Mouse (Mus musculus) liver, embryonic 12.5 days (tissue): ENCODE data around the gene Ric8b. TPM values are rescaled to one million over a fixed set of nuclear protein-coding genes. Genes with fewer than 3 reads are reported as not detected.

ENCODE experiments used
- ATAC-seq: fragments of 200-750 bp; cut with Nextera tagmentation; 2 replicates; pipeline ENCODE4 v1.8.0; 2017; ENCODE audit warnings: moderate number of reproducible peaks, mild to moderate bottlenecking, moderate library complexity
- H3K27ac ChIP-seq: fragments of 300-500 bp; sonication (generic); 2 replicates; pipeline ENCODE4 v1.5.1; 2016; ENCODE audit warnings: mild to moderate bottlenecking
- H3K27me3 ChIP-seq: fragments of 300-500 bp; sonication (generic); replicated peaks from 2 replicates; pipeline ENCODE4 v1.6.1; 2016; ENCODE audit warnings: mild to moderate bottlenecking, moderate library complexity
- H3K36me3 ChIP-seq: fragments of 300-500 bp; sonication (generic); 2 replicates; pipeline ENCODE4 v1.6.1; 2016; ENCODE audit warnings: mild to moderate bottlenecking, moderate library complexity
- H3K4me1 ChIP-seq: fragments of 300-500 bp; sonication (generic); 2 replicates; pipeline ENCODE4 v1.6.1; 2016
- H3K4me2 ChIP-seq: fragments of 300-500 bp; sonication (generic); 2 replicates; pipeline ENCODE4 v1.6.1; 2016; ENCODE audit warnings: mild to moderate bottlenecking, moderate library complexity
- H3K4me3 ChIP-seq: fragments of 300-500 bp; sonication (generic); 2 replicates; pipeline ENCODE4 v1.5.1; 2016; ENCODE audit warnings: mild to moderate bottlenecking, moderate library complexity
- H3K9ac ChIP-seq: fragments of 300-500 bp; sonication (generic); 2 replicates; pipeline ENCODE4 v1.6.1; 2016; ENCODE audit warnings: mild to moderate bottlenecking, moderate library complexity
- H3K9me3 ChIP-seq: fragments of 300-500 bp; sonication (generic); replicated peaks from 2 replicates; pipeline ENCODE4 v1.6.1; 2016; ENCODE audit warnings: mild to moderate bottlenecking, moderate library complexity
- WGBS: fragments of 180-500 bp; shearing (Covaris S2); methylation state at CpG from one replicate; pipeline ENCODE4 v1.1.7; 2016; ENCODE audit not compliant: insufficient replicate concordance; 5-methylcytosine and 5-hydroxymethylcytosine counted together
- polyA plus RNA-seq: library from polyadenylated mRNA; unstranded; fragments of >200 nt; fragmentation: Nextera tagmentation; extraction: Ambion mirVana; gene quantifications from 2 replicates; pipeline ENCODE4 v1.2.1, GENCODE M21; 2016

Gene Ric8b
- polyA plus RNA-seq, 1 experiment from 2014 or later, result 6.6 TPM

DNA sequence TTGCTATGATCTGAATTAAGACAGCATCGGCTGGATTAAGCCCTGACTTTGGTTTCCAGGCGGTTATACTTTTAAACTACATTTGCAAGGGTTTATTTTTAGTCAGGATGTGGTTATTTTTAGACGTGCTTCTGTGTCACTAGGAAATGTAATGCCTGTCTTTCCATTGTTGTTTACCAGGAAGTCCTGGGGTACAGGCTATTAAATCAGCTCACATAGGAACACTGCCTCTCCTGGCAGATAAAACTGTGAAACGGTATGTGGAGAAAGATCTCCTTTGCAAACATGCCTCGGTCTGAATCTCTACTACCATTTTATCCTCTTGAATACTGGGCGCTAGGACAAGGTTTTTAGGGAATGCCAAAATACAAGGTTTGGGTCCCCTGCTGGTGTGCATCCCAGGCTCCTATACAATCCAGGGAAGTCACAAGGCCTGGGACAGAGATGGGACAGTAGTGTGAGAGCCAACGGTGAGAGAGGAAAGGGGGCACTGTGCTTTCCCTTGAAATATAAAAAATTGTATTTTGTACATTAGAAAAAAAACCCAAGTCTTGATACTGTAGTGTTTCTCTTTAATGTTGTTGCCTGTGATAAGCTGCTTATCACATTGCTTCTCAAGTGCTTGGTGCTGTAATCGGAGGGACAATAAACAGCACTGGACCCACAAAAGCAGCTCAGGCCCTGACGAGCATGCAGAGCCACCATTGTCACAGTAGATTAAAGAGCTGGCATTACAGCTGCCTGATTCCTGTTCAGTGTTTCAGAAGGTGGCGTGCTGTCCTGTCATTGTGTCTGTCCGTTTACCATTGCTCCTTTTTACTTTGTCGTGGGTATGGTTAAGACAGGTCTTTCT is 51.7 kb downstream of the Ric8b start:
- Histone ChIP-seq H3K9me3 (no peaks in the 10 kb centered on the region), H3K27me3 (no peaks in the 10 kb centered on the region), H3K4me3 (no peak overlapping the region), H3K9ac (no peak overlapping the region), H3K4me2 (peak overlapping the region; percentile 19), H3K4me1 (peaks cover 26% of the 10 kb centered on the region), H3K27ac (no peak overlapping the region), H3K36me3 (peaks cover 44% of the 10 kb centered on the region)
- 42% methylated on average over 12 of the region's 12 CpGs for WGBS
- peak; percentile 75 for ATAC-seq

DNA sequence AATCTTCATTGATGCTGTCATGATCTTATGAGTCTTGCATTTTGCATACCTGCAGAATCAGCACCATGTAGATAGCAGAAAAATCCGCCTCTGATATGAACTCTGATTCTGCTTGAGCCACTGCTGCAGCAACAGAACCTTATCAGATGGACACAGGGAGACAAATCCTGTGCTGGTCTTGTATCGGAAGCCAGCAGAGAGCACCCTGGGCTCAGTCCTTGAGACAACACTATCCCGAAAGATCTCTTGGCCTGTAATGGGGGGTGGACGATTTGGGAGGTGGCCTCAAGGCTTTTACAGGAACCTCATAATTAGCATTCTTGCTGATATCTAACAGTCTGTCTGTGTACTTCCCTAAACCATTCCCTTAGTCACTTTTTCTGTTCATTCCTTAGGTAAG is 57.8 kb downstream of the Ric8b start:
- no peaks in the 10 kb centered on the region for H3K9me3 ChIP-seq
- H3K36me3 ChIP-seq, result peaks cover 46% of the 10 kb centered on the region
- no peaks in the 10 kb centered on the region for H3K27me3 ChIP-seq
- H3K27ac ChIP-seq, result no peak overlapping the region
- WGBS, result 50% methylated on average over 4 of the region's 4 CpGs
- H3K9ac ChIP-seq, result no peak overlapping the region
- no peak overlapping the region for H3K4me2 ChIP-seq
- ATAC-seq, result no peak
- peaks cover 9% of the 10 kb centered on the region; the same call in 1 of the 2 replicates for H3K4me1 ChIP-seq
- H3K4me3 ChIP-seq, result no peak overlapping the region

DNA sequence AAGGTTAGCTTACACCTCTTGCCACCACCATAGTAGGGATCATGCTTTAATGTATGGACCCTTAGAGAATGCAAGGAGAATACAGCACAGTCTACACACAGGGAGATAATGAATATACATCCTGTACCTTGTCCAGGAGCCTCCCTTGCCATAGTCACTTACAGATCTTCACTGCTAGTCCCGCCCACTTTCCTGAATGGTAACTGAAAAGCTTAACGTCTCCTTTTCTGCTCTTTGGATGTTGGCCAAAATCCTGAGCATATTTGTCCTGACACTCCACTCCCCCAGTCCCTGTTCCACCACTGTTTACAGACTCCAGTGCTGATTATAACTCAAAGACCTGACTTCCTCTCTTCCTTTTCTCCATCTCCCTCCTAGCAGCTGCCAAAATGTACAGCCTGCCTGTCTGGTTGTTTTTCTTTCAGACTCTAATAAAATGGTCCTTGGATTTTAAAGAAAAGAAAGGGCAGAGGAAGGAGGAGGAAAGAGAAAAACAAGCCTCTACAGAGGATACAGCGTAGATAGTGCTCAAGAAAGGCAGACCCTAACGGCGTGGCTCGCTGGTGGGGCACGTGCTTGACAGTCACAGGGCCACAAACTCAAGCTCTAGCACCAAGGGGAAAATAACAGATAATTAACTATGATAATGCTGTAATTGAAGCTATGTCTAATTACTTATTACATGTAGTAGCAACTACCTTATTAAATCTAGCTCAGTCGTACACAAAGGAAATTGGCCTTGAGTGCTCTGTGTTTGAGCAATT is 59.4 kb downstream of the Ric8b start:
- Histone ChIP-seq H3K9ac (no peak overlapping the region), H3K27me3 (no peaks in the 10 kb centered on the region), H3K27ac (no peak overlapping the region), H3K9me3 (no peaks in the 10 kb centered on the region), H3K4me2 (no peak overlapping the region), H3K4me1 (peaks cover 9% of the 10 kb centered on the region; the same call in 1 of the 2 replicates), H3K36me3 (peaks cover 44% of the 10 kb centered on the region), H3K4me3 (no peak overlapping the region)
- WGBS, result 72% methylated on average over 8 of the region's 8 CpGs
- no peak for ATAC-seq

DNA sequence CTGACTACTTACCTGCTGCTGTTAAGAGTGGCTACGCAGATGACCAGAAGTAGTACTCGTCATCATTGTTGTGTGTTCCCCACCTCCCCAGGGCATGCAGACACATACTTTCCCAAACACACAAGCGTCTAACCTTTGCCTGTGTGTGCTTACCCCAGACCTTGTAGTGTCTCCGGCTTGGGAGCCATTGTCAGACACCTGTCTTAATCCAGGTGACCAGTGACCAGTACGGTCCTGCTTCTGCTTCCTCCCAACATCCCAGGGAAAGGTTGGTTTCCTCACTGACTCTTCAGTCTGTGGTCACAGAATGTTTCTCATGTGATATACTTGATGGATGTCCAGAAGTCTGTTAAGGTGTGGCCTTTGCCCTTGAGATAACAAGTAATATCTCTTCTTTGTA is 62.9 kb downstream of the Ric8b start:
- peaks cover 5% of the 10 kb centered on the region; the same call in 1 of the 2 replicates for H3K4me1 ChIP-seq
- no peak overlapping the region for H3K4me2 ChIP-seq
- no peaks in the 10 kb centered on the region for H3K9me3 ChIP-seq
- no peaks in the 10 kb centered on the region for H3K27me3 ChIP-seq
- ATAC-seq, result no peak
- H3K36me3 ChIP-seq, result peaks cover 48% of the 10 kb centered on the region
- WGBS, result 84% methylated on average over 5 of the region's 5 CpGs
- no peak overlapping the region for H3K27ac ChIP-seq
- no peak overlapping the region for H3K4me3 ChIP-seq
- no peak overlapping the region for H3K9ac ChIP-seq

DNA sequence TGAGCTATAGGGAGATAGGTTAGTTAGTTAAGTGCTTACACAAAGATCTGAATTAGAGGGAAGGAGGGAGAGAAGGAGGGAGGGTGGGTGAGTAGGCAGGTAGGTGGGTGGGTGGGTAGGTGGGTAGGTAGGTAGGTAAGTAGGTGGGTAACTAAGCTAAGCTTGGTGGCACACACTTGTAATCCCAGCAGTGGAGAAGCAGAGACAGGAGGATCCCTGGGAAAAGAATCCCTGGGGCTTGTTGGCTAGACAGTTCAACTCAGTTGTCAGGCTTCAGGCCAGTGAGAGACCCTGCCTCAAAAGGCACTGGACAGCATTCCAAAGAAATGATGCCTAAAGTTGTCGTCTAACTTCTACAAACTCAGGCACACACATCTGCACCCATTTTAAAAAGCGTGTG is 64.0 kb downstream of the Ric8b start:
- Histone ChIP-seq H3K27ac (no peak overlapping the region), H3K9me3 (no peaks in the 10 kb centered on the region), H3K4me3 (no peak overlapping the region), H3K4me2 (no peak overlapping the region), H3K4me1 (0 out of 2 replicates have a peak, but pooled peaks cover 2% of the 10 kb centered on the region), H3K27me3 (no peaks in the 10 kb centered on the region), H3K9ac (no peak overlapping the region), H3K36me3 (peaks cover 51% of the 10 kb centered on the region)
- no peak for ATAC-seq
- WGBS, result 82% methylated on average over 2 of the region's 2 CpGs

DNA sequence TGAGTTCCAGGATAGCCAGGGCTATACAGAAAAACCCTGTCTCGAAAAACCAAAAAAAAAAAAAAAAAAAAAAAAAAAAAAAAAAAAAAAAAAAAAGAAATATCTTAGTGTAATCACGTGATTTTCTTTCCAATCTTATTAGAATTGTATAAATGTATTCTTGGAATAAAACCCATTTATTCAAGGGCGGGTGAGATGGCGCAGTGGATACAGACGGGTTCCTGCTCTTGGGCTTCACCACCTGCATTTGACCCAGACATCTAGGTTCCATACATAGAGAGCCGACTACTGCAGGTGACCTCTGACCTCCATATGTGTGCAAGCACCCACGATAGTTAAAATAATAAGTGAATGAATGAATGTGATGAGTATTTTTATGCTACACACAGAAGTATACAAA is 65.3 kb downstream of the Ric8b start:
- Histone ChIP-seq H3K9ac (no peak overlapping the region), H3K4me3 (no peak overlapping the region), H3K9me3 (no peaks in the 10 kb centered on the region), H3K36me3 (peaks cover 60% of the 10 kb centered on the region), H3K4me2 (no peak overlapping the region), H3K4me1 (no peaks in the 10 kb centered on the region), H3K27ac (no peak overlapping the region), H3K27me3 (no peaks in the 10 kb centered on the region)
- 72% methylated on average over 7 of the region's 7 CpGs for WGBS
- no peak for ATAC-seq

DNA sequence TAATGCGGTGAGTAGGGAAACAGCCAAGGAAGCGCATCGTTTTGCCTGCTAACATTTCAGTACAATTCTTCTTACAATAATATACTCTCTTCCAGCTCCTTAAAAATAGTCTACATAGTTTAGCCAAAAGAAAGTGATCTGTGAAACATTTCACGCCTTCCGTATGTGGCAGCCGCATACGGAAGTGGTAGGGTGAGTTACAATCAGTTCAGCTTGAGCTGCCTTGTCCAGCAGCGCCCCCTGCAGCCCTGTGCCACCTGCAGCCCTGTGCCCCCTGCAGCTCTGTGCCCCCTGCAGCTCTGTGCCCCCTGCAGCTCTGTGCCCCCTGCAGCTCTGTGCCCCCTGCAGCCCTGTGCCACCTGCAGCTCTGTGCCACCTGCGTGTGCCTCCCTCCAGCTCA is 68.5 kb downstream of the Ric8b start:
- H3K9ac ChIP-seq, result no peak overlapping the region
- 89% methylated on average over 9 of the region's 9 CpGs for WGBS
- H3K9me3 ChIP-seq, result no peaks in the 10 kb centered on the region
- H3K4me3 ChIP-seq, result no peak overlapping the region
- H3K36me3 ChIP-seq, result peaks cover 54% of the 10 kb centered on the region
- ATAC-seq, result no peak
- H3K27ac ChIP-seq, result no peak overlapping the region
- no peak overlapping the region for H3K4me2 ChIP-seq
- H3K27me3 ChIP-seq, result no peaks in the 10 kb centered on the region
- no peaks in the 10 kb centered on the region for H3K4me1 ChIP-seq

DNA sequence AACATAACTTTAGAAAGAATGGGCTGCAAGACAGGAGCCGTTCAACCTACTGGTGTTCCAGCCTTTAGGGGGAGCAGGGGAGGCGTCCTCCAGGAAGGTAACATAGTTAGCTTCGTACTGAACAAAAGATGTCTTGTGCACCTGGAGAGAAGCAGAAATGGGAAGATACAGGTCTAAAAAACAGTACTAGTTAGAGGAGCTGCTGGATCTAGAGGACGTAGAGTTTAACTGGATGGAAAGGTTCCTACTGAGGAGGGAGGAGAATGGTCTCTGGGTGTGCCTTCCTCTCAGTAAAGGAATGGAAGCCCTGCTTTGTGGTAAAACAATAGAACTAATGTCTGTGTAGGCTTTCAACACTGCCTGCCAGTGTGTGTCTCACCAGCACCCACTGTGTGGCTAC is 70.2 kb downstream of the Ric8b start:
- H3K36me3 ChIP-seq, result peaks cover 52% of the 10 kb centered on the region
- H3K27me3 ChIP-seq, result no peaks in the 10 kb centered on the region
- ATAC-seq, result no peak
- H3K4me1 ChIP-seq, result no peaks in the 10 kb centered on the region
- WGBS, result 84% methylated on average over 4 of the region's 4 CpGs
- H3K27ac ChIP-seq, result no peak overlapping the region
- H3K4me2 ChIP-seq, result no peak overlapping the region
- H3K9ac ChIP-seq, result no peak overlapping the region
- H3K4me3 ChIP-seq, result no peak overlapping the region
- no peaks in the 10 kb centered on the region for H3K9me3 ChIP-seq

DNA sequence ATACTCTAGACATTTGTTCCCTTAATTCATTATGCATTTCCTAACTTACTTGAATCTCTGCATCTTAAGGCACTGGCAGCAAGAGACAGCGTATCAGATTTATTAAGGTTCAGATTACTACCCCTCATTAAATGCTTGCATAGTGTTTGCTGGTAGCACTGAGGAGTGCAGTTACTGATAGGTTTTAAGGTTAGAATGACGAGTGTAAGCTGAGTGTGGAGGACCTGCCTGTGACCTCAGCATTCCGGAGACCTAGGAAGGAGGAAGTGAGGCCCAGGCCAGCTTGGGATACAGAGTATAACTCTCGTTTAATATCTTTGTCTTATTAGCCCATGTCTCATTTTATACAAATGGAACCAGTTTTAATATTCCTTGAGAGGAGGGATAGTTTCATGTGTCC is 71.2 kb downstream of the Ric8b start:
- 71% methylated on average over 4 of the region's 4 CpGs for WGBS
- H3K27me3 ChIP-seq, result no peaks in the 10 kb centered on the region
- H3K9me3 ChIP-seq, result no peaks in the 10 kb centered on the region
- no peak overlapping the region for H3K4me3 ChIP-seq
- H3K36me3 ChIP-seq, result peaks cover 44% of the 10 kb centered on the region
- H3K27ac ChIP-seq, result no peak overlapping the region
- H3K4me2 ChIP-seq, result no peak overlapping the region
- no peaks in the 10 kb centered on the region for H3K4me1 ChIP-seq
- no peak overlapping the region for H3K9ac ChIP-seq
- no peak for ATAC-seq

DNA sequence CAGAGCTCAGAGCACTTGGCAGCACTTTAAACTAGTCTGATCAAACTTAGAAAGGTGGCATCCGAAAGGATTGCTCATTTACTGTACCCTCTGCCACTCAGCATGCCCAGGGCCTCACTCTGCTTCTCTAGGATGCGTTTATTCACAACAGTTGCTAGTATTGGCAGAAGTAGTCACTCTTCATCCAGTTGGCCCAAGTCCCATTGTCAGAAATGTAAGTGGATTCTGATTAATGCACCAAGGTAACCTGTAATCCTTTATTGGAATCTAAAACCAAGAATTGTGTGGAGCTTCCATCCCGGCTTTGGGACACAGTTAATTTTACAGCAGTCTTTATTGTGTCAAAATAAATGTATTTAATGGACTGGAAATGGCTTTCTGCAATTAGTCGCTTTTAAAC is 76.9 kb downstream of the Ric8b start:
- Histone ChIP-seq H3K4me2 (no peak overlapping the region), H3K27me3 (no peaks in the 10 kb centered on the region), H3K9ac (no peak overlapping the region), H3K27ac (no peak overlapping the region), H3K4me1 (peaks cover 2% of the 10 kb centered on the region; the same call in 1 of the 2 replicates), H3K4me3 (no peak overlapping the region), H3K36me3 (peaks cover 36% of the 10 kb centered on the region), H3K9me3 (no peaks in the 10 kb centered on the region)
- ATAC-seq, result no peak
- WGBS, result 80% methylated on average over 4 of the region's 4 CpGs

DNA sequence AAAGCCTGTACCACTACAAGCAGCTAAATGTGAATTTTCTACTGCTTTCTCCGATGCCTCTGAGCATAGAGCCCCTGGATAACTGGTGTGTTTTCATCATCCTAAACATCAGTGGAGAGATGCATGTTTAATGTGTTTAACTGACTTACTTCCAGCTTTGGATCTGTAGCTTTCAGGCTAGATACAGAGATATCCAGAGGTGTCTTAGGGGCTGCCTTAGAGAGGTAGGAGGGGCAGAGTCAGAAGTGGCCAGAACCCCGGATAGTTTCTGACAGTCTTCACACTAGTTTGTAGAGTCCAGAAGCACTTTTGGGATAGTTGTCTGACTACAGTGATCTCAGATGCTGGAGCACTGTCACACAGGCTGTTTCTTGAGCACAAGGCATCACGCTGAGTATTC is 77.6 kb downstream of the Ric8b start:
- Histone ChIP-seq H3K9ac (no peak overlapping the region), H3K27me3 (no peaks in the 10 kb centered on the region), H3K36me3 (peaks cover 31% of the 10 kb centered on the region), H3K4me3 (no peak overlapping the region), H3K4me2 (no peak overlapping the region), H3K27ac (no peak overlapping the region), H3K9me3 (no peaks in the 10 kb centered on the region), H3K4me1 (peaks cover 8% of the 10 kb centered on the region; the same call in 1 of the 2 replicates)
- no peak for ATAC-seq
- WGBS, result 77% methylated on average over 3 of the region's 3 CpGs

DNA sequence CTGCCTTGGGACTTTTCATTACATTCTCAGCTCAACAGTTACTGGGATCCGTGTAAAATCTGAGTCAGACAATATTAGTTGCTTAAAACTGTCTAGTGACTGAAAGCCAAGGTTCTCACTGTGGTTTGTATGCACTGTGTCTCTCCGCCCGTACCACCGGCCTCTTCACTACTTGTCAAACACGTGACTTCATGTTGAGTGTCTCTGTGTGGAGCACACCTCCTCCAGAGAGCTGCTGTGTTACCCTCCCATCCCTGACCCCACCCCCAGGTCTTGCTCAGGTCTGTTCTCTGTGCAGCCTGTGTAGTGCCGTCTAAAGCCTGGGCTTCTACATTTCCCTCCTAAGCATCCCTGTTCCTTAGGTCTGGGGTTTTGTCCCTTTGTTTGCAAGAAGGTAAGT is 79.0 kb downstream of the Ric8b start:
- H3K4me2 ChIP-seq, result no peak overlapping the region
- H3K4me1 ChIP-seq, result peaks cover 12% of the 10 kb centered on the region; the same call in 1 of the 2 replicates
- 86% methylated on average over 6 of the region's 6 CpGs for WGBS
- H3K9ac ChIP-seq, result no peak overlapping the region
- no peak overlapping the region for H3K27ac ChIP-seq
- no peak for ATAC-seq
- peaks cover 30% of the 10 kb centered on the region for H3K36me3 ChIP-seq
- no peak overlapping the region for H3K4me3 ChIP-seq
- H3K27me3 ChIP-seq, result no peaks in the 10 kb centered on the region
- no peaks in the 10 kb centered on the region for H3K9me3 ChIP-seq
